Mouse (Mus musculus): ENCODE data around the gene Sgms1.

The Sgms1 gene

DNA sequence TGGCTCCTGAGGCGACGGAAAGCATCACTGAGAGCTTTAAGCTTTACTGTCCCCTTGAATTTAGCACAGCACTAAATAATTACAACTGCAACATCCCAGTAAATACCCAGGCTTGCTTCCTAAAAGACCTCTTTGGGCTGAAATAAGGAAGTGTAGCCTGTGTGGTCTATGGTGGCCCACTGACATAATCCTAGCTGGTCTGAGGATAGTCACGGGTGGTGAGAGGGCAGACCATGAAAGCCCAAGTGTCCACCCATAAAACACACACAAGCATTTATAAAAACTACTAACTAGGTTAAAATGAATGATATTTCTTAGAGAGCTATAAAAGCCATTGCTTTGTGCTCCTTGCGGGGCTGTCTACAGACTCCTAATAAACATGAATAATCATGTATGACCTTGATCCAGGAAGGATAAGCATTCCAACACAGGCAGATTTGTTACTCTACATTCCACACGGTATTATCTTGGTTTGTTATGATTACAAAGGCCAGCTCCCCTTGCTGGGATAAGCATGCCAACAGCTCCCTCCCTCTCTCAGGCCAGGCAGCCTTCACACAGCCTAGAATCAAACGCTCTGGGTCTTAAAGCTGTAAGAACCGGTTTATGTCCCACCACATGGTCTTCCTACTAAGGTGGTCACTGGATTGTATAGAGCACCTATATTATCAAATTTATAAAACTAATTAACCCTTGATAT lies 40.4 kb downstream of the Sgms1 start:
- no peak for DNase-seq

DNA sequence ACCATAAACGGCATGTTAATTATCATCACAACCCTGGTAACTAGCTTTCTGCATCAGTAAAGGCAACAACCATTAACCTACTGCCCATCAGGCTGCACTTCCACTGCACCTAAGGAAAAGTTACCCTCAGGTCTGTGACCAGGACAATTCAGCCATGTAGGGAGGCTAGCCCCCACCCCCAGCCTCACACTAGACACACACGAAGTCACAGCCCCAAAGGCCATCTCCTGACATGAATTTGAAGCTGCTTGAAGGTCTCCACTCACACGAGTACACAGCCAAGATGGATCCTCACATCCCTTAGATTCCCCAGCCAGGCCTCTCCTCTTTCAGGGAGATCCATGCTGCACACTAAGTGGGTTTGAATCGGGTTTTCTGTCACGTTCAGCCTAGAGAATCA lies 42.0 kb downstream of the Sgms1 start:
- no peak for DNase-seq

DNA sequence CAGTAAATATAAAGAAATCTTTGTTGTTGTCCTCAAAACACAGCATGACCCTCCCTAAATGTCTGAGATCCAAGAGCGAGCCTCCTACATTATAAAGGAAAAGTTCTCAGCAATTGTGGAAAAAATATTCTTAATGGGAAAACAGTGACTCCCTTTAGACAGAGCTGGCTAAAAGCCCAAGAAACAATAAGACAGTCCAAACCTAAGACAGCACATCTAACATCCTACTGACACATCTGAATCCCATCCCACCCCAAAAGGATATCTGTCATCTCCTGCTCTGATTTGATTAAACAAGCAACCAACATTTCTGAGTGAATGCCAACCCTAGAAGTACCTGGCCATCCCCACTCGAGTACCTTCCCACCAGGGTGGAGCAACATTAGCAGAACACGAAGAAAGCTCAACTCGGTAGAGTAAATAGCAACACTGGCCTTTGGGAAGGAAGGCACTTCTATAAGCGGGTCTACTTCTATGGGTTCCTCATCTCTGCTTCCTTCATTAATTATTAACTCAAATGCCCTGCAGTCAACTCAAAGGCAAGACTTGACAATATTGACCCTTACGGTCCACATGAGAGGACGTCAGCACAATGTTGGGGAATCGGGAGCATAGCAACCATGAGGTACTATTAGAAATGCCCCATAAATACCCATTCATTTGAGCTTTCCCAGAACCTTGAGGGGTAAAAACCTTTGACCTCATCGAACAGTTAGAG lies 42.7 kb downstream of the Sgms1 start:
- no peak for DNase-seq

DNA sequence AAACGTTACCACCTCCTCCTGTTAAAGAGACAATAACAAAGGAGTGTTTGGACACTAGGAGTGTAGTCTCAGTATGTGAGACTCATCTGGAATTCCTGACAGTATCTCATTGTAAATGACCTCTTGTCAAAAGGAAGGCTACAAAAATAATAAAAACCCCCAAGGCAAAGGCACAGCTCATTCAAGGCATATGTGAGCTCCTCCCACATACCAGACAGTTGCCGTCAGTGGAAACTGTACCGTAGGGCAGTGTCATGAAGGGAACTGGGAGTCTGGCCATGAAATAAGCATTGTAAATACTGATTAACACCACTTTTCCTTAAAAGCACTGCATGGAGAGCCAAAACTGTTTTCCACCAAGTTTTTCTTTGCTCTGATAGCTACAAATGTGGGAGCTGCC lies 43.3 kb downstream of the Sgms1 start:
- DNase-seq: peak; percentile 72

DNA sequence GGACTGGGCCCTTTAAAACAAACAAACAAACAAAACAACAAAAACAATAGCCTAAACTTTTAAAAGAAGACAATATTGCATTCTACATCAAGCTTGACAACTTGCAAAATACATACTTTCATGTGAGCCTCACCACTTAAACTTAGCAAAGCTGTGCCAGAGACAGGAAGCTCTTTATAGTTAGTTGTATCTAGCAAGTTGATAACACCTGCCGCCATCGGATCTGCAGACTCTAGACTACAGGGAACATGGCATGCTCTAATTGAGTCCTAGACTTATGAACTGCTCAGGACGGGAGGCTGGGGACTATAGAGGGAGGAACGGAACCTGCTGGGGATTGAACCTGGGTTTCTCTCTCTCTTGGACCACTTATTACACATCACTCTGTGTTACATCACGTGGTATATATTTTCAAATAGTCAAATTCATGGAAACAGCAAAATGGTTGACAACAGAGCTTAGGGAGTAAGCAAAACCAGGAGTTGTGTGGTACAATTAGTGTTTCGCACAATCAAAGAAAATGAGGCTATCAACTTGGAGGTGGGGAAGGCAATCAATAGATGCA lies 44.3 kb downstream of the Sgms1 start:
- no peak for DNase-seq

DNA sequence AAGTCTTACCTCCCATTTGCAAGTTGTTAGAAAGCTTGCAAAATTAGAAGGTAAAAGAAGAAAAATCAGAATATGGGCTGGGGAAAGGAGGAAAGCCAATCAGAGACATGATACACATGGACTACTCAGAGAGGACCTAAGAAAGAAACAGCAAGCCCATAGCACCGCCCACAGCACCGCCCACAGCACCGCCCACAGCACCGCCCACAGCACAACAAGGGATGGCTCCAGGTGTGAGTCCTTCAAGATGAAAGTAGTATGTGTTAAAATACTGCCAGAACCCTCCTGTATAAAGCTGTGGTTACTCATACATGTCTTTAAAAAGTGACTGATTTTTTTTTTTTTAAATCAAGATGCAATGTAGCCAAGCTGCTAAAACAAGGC lies 44.8 kb downstream of the Sgms1 start:
- no peak for DNase-seq

DNA sequence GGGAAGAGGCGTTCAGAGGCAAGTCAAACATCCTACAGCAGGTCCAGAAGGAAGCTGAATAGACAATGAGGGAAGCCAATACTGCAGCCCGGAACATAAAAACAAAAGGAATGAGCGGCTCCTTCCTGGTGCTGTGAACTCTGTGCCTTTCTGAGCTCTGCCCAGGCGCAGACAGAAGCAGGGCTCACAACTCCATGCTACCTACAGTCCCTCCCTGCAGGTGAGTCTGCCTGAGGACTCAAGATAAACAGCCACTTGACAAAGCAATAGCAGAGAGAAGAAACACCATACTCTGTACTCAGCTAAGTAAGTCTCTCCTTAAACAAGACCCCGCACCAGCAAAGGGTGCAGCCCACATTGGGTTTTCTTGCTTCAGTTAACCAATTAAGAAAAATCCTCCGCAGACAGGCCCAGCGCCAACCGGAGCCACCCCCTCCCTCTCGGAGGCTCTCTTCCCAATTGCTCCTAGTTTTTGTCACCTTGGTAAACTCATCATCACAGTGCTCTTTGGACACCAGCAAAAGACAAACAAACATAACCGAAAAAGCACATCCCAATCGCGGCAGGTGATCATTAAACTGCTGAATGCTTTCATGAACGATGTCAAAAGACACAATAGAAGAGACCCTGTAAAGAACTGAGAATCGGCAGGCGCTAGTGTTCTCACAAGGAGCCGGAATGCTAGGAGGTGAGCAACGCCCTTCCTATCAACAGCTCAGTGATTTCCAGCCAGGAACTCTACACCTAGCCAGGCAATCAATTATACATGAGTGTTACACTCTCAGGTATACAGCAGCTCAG lies 45.4 kb downstream of the Sgms1 start:
- DNase-seq: no peak

DNA sequence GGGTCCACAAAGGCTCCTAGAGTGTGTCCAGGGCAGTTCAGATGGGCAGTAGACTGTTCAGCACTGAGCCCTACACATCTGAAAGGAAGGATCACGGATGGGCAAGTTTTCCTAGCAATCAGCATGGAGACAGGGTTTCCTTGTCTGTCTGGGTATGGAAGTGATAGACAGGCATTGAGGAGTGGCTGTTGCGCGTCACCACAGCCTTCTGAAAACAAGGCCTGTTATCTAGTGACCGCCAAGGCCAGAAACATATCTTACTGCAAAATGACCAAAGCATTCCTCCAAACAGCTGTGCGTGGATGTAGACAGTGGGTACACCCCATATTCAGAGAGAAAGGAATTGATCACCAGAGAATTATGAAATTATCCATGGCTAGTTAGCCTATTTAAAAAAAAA lies 47.1 kb downstream of the Sgms1 start:
- no peak for DNase-seq

DNA sequence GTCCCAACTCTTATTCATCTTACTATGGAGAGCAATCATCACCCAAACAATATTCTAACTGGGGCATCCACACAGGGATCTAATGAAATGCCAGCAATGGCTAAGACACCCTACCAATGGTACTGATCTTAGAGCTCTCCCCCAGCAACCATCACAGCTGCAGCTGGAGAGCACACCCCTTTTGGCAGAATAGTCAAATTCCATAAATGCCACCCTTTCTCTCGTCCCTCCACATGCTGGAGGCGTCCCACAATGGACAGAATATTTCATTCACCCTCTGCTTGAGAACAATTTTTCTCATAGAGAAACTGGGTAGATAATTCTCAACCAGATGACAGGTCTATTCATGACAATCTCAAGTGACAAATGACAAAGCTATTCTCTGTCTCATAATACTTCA lies 48.4 kb downstream of the Sgms1 start:
- no peak for DNase-seq

DNA sequence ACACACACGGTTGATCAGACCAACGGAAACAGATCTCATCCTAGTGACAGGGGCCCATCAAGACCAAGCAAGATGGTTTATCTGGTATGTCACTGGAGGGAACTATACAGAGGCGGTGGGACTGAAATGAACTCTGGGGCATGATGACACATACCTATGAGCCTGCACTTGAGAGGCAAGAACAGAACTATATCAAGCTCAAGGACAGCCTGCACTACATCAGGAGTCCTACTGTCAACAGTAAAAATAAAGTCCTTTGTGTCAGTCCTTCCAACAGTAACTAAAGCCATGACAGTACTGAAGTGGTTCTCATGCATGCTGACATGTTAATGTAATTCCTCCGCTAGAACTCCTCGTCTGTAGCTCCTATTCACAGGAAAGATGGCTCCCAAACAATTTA lies 49.3 kb downstream of the Sgms1 start:
- no peak for DNase-seq

DNA sequence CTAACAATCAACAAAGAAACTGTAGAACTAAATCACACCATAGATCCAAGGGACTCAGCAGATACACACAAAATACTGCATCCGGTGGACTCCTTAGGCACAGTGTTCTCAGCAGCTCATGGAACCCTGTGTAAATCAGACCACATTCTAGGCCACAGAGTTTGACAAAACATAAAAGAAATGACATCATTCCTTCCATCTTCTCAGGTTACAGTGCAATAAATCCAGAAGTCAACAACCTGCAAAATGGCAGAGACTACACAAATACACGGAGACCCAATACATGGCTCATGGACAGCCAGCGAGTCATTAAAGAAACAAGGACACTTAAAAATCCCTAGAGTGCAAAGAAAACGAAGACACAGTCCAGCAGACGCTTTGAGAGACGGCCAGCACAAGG lies 51.8 kb downstream of the Sgms1 start:
- DNase-seq: no peak

DNA sequence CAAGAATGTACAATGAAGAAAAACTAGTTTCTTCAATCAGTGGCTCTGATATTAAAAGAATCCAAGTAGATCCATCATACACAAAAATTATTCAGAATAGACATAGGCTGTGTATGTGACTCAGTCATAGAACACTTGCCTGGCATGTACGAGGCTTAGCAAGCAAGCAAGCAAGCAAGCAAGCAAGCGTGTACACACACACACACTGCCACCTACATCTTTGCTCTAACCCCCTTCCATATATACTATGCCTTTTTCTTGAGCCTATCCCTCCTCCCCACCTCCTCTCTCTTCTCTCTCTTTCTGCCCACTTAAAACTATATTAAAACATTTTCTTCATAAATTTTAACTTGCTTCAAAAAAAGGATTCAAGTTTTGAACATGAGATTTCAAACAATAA lies 54.8 kb downstream of the Sgms1 start:
- no peak for DNase-seq

DNA sequence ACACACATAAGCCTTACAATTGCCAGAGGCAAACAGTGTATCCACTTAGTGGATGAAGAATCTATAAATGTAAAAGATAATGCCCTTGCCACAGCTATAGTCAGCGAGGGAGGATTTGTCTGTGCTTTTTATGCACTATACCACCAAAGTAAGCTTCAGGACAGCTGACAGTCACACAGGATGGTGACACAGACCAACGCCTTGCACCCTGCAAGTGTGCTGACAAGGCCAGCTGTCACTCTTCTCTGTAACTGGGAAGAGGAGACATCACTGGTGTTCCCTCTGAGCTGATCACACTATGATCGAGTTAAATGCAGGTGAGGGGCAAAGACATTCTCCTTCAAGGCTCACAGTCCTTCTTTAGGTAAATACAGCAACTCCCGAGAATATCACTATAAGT lies 56.0 kb downstream of the Sgms1 start:
- no peak for DNase-seq

DNA sequence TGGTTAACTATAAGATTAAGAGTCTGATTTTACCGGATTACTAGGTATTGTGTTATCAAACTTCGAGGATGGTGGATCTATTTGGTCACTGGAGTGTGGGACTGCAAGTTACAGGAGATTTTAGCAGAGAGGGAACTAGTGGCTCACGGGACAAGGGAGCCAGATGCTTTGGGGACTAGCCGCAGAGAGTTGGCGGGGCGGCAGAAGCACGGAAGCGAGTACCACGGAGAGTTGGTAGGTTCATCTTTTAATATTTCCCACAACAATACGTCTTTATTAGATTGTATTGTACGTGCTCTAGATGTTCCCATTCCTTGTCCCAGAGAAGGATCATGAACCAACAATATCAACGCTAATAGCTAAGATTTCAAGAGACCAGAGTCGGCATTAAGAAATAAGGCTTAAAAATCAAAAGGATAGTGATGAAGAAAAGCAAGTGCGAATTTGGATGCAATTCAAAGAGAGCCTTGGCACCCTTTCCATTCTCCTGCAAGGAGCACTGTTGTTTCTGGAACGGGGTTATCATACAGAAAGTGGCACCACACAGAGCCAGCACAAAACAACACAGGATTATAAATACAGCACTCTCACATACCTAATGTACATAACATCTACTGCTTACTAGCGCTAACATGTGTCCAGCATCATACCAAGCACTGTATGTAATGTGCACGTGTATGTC lies 56.6 kb downstream of the Sgms1 start:
- DNase-seq: no peak

DNA sequence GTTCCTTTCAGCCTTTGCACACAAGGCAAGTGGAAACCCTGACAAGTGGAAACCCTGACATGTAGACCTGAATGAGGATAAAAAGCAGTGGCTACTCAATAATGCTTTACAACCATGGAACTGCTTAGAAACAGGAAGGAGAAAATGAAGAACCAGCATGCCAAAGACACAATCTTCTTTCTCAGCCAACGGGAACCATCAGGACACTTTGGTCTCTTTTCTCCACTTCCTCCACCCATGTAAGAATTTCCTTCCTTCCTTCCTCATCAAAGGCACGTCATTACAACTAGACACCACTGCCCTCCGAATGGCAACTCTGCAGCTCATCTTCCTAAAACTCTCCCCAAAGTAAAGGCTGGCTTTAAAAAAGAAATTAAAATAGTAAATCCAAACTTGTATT lies 59.3 kb downstream of the Sgms1 start:
- DNase-seq: no peak

DNA sequence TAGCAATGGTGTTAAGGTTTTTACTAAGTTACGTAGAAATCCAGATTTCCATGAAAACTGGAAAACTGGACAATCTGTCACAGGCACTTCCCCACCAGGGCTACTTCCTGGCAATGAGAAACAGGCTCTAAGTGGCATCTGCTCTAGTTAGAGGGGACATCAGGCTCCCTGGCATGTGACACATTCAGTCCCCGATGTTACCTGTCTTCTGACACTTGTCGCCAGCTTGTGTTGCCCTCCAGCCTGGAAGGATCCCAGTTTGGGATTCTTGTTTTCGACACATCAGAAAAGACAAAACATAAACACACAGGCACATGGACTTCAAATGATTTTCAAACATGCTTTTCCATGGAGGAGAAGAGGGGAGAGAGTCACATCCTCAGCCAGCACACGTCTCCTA lies 60.0 kb downstream of the Sgms1 start:
- no peak for DNase-seq

DNA sequence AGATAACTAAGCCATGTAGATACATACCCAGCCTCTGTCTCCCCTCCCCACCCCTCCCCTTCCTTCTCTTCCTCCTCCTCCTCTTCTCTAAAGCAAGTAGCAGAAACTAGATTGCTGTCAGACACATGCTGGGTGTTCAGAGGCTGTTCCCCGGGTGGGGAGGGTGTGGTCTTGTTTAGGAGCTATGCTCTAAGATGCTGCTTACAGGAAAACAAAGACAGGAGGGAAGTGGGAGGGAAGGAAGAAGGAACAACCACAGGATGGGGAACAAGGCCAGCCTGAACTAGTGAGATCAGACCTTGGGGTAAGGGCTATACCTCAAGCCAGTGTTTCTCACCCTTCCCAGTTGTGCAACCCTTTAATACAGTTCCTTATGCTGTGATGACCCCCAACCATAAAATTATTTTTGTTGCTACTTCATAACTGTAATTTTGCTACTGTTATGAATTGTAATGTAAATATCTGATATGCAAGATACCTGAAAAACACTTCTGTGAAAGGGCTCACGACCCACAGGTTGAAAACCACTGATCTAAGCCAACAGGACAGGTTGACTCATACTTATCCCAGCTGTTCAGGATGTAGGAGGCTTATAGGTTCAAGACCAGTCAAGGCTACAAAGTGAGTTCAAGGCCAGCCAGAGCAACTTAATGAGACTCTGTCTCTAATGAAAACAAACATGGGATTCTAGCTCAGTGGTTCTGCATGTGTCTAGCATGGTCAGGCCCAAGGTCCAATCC lies 61.3 kb downstream of the Sgms1 start:
- DNase-seq: no peak

DNA sequence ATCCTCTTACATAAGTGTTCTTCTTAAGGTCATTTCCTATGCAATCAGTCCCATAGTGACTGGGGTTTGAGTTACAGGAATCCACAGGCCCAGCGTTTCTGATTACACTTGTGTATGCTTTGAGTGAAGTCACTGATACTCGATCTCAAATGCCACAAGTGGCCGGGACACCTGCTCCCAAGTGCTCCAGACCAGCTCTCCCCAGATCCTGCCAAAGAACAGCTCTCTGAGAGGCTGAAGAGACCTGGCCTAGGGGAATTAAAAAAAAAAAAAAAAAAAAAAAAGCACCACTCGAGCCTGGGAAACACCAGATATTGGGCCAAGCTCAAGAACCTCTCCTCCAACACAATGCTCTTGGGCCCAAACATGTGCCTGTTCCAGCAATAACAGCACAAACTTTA lies 62.9 kb downstream of the Sgms1 start:
- no peak for DNase-seq

DNA sequence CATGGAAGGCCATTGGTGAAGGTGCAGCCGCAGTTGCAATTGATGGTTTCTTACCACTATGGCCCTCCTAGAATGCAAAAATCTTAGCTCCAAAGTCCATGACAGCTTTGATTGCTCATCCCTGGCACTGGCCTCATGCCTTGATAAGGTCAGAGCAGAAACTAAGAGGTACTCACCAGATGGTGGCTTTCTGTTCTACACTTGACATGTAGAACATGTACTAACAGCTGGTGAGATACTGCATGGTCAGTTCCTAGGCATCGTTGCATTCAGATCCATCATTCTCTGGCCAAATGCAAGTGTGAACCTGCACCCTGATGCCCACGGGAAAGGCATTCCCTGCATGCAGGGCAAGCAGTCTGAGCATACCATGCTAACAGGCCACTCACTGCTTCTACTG lies 63.4 kb downstream of the Sgms1 start:
- DNase-seq: no peak

DNA sequence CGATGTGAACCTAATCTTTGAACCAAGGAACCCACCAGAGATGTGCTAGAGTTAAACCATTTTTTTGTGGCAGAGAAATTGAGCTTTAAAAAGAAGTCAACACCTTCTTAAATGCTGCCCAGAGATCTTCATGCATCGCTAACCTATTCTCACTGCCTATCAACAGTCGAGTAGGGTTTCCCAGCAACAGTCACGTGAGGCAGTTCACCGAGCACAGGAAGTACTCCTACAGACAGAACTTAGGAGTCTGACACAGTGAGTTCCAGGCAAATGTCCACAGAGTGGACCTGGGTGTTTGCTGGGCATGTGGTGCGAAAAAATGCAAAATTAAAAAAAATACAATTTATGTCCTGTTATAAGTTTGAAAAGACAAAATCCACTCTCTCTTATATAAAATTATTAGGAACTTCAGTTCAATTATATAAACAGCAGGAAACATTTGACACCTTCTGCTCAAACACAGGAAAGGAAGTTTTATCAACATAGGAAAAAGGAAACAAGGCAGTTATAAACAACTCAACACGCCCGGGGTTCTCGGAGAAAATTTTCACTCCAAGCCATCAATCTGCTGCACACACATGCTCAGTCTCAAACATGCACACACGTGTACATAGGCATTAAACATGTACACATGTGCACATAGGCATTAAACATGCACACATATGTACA lies 64.3 kb downstream of the Sgms1 start:
- peak; percentile 76 for DNase-seq

DNA sequence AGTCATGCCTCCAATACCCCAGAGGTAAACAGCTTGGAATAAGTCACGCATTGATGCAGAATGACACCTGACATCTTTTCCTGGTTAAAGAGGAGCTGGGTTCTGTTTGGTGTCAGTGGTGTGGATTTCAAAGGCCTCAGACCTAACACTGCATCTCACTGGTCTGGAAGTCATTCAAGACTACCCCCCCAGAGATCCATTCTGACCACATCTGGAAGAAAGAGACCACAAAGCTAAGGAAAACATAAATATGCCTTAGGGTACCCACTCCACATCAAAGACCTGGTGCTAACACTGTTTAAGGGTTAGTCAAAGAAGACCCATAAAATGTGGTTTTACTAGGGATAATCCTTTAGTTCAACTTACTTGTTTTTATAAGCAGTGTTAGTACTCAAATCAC lies 65.0 kb downstream of the Sgms1 start:
- DNase-seq: no peak

DNA sequence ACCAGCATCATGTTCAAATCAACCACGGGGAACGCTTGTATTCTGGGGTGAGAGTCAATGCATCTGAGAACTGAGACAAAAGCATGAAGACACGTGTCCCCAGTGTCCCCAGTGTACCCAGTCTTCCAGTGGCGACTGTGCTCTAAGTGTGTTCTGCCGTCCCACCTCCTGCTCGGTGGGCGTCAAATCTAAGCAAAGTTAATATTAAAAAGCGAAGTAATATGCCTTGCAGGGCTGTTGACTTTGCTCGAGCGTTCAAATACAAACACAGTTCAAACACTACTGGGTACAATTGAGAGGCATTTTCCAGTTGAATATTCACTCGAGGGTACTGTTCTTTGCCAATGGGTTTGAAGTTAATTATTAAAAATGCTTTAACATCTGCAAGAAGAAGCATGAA lies 66.4 kb downstream of the Sgms1 start:
- DNase-seq: peak; percentile 79
